ENCODE assay signal across 12 mouse cellular contexts in genomic region chr11:105557285-105557684, GRCm38 (mm10). TPM values are rescaled to one million over a fixed set of nuclear protein-coding genes. Genes with fewer than 3 reads are reported as not detected.
A peak's percentile ranks its signal among the peaks of the same experiment; 100 is the strongest.
DNase-seq lines count a peak whose midpoint lies in the region; ATAC-seq and TF ChIP-seq lines count a peak whose summit lies in the region.
"Had no signal": no experiment of that assay in that cellular context is flagged by ENCODE, and none has a peak within 500 bp of the region (broad histone marks: within the 10 kb centered on the region; RNA-seq: fewer than 3 reads in every experiment).

No protein-coding gene starts in this region.

- H3K4me1 ChIP-seq in neural tube, embryonic 12.5 days = peaks cover 6% of the 10 kb centered on the region
- H3K4me1 ChIP-seq in forebrain, embryonic 12.5 days = peaks cover 7% of the 10 kb centered on the region
- peaks cover 4% of the 10 kb centered on the region; the same call in 1 of the 2 replicates for H3K4me1 ChIP-seq in hindbrain, postnatal 0 days (ENCODE audit: insufficient read depth, low read length)
- H3K4me1 ChIP-seq in neural tube, embryonic 14.5 days (ENCODE audit: control insufficient read depth, insufficient read depth, low read length) = peaks cover 7% of the 10 kb centered on the region

- no peak overlapping the region for H3K4me2 ChIP-seq in neural tube, embryonic 12.5 days (replicated peaks)
- no peak overlapping the region for H3K4me2 ChIP-seq in forebrain, embryonic 12.5 days
- H3K4me2 ChIP-seq in hindbrain, postnatal 0 days (ENCODE audit: low read depth, low read length) = no peak overlapping the region
- H3K4me2 ChIP-seq in neural tube, embryonic 14.5 days (ENCODE audit: low read depth, low read length) = no peak overlapping the region

- 61% methylated on average over 8 of the region's 8 CpGs for WGBS in neural tube, embryonic 12.5 days
- 52% methylated on average over 8 of the region's 8 CpGs for WGBS in forebrain, embryonic 12.5 days
- 39% methylated on average over 8 of the region's 8 CpGs for WGBS in hindbrain, postnatal 0 days
- WGBS in neural tube, embryonic 14.5 days = 44% methylated on average over 8 of the region's 8 CpGs

- TF ChIP-seq CTCF in hindbrain, postnatal 0 days (IDR thresholded peaks at IDR 0.05; ENCODE audit: low read depth) = no peak

- H3K9me3 ChIP-seq in neural tube, embryonic 12.5 days = no peaks in the 10 kb centered on the region
- no peaks in the 10 kb centered on the region for H3K9me3 ChIP-seq in forebrain, embryonic 12.5 days
- H3K9me3 ChIP-seq in hindbrain, postnatal 0 days (ENCODE audit: low read length) = no peaks in the 10 kb centered on the region
- no peaks in the 10 kb centered on the region for H3K9me3 ChIP-seq in neural tube, embryonic 14.5 days (ENCODE audit: control insufficient read depth, low read length)

- H3K9ac ChIP-seq in neural tube, embryonic 12.5 days = no peak overlapping the region
- H3K9ac ChIP-seq in forebrain, embryonic 12.5 days = no peak overlapping the region
- no peak overlapping the region for H3K9ac ChIP-seq in hindbrain, postnatal 0 days (replicated peaks; ENCODE audit: low read length)
- H3K9ac ChIP-seq in neural tube, embryonic 14.5 days (replicated peaks; ENCODE audit: low read depth, low read length) = no peak overlapping the region
- H3K9ac ChIP-seq: liver, postnatal 0 days had no signal

- peak; percentile 65; the same call in 1 of the 2 replicates for ATAC-seq in neural tube, embryonic 12.5 days (ENCODE audit: low FRiP score, low read depth)
- peak; percentile 69; the same call in 1 of the 2 replicates for ATAC-seq in forebrain, embryonic 12.5 days (ENCODE audit: low FRiP score)
- 0 out of 2 replicates have a peak, but pooled peaks have one; percentile 43 for ATAC-seq in hindbrain, postnatal 0 days
- ATAC-seq in neural tube, embryonic 14.5 days (ENCODE audit: low read depth) = peak; percentile 71
- ATAC-seq: liver, postnatal 0 days; Patski had no signal

- H3K4me3 ChIP-seq in neural tube, embryonic 12.5 days = no peak overlapping the region
- no peak overlapping the region for H3K4me3 ChIP-seq in forebrain, embryonic 12.5 days (replicated peaks)
- H3K4me3 ChIP-seq in hindbrain, postnatal 0 days (ENCODE audit: low read length) = no peak overlapping the region
- no peak overlapping the region for H3K4me3 ChIP-seq in neural tube, embryonic 14.5 days (ENCODE audit: low read depth, low read length)

- no peak overlapping the region for H3K27ac ChIP-seq in neural tube, embryonic 12.5 days
- H3K27ac ChIP-seq in forebrain, embryonic 12.5 days = no peak overlapping the region
- 0 out of 2 replicates have a peak overlapping the region, but pooled peaks have one; percentile 27 for H3K27ac ChIP-seq in hindbrain, postnatal 0 days
- H3K27ac ChIP-seq in neural tube, embryonic 14.5 days (ENCODE audit: low read depth, low read length) = no peak overlapping the region

- DNase-seq in neural tube, embryonic 10.5 days (ENCODE audit: extremely low spot score, low spot score) = no peak
- DNase-seq in hindbrain, postnatal 0 days (ENCODE audit: low spot score) = peak; percentile 49
- DNase-seq in kidney, postnatal 4 days = no peak
- DNase-seq in frontal cortex, postnatal 10 days (ENCODE audit: low spot score in 2 of 2) = no peak
- DNase-seq: gastrocnemius, postnatal 25 days; kidney, postnatal 10 days; liver, postnatal 0 days; thymus, adult 18-20 months had no signal

- H3K36me3 ChIP-seq in neural tube, embryonic 12.5 days = no peaks in the 10 kb centered on the region
- H3K36me3 ChIP-seq in forebrain, embryonic 12.5 days (replicated peaks) = no peaks in the 10 kb centered on the region
- H3K36me3 ChIP-seq in hindbrain, postnatal 0 days (ENCODE audit: insufficient read depth, low read length) = no peaks in the 10 kb centered on the region
- no peaks in the 10 kb centered on the region for H3K36me3 ChIP-seq in neural tube, embryonic 14.5 days (ENCODE audit: control insufficient read depth, insufficient read depth, low read length)

- no peaks in the 10 kb centered on the region for H3K27me3 ChIP-seq in neural tube, embryonic 12.5 days (replicated peaks)
- H3K27me3 ChIP-seq in forebrain, embryonic 12.5 days = no peaks in the 10 kb centered on the region
- no peaks in the 10 kb centered on the region for H3K27me3 ChIP-seq in hindbrain, postnatal 0 days (ENCODE audit: insufficient read depth, low read length)
- no peaks in the 10 kb centered on the region for H3K27me3 ChIP-seq in neural tube, embryonic 14.5 days (ENCODE audit: control insufficient read depth, insufficient read depth, low read length)

RNA-seq across cellular contexts. Expression of gene Tanc2, which starts 32.5 kb away (rescaled TPM):
- polyA plus RNA-seq in neural tube, embryonic 12.5 days (2016; fragmentation: Nextera tagmentation; extraction: Ambion mirVana) = 31.2 and 33.1 TPM in 2 replicates
- 17.7 and 19.1 TPM in 2 replicates for polyA plus RNA-seq in forebrain, embryonic 12.5 days (2016; fragmentation: Nextera tagmentation; extraction: Ambion mirVana)
- total RNA-seq in hindbrain, postnatal 0 days (2014; rRNA removed) = 83.4 and 122 TPM in 2 replicates
- polyA plus RNA-seq in hindbrain, postnatal 0 days (2015; fragmentation: Nextera tagmentation; extraction: Ambion mirVana) = 25.0 and 26.8 TPM in 2 replicates
- 65.5 and 77.0 TPM in 2 replicates for polyA plus RNA-seq in neural tube, embryonic 14.5 days (2014; fragmentation: Nextera tagmentation; extraction: Ambion mirVana)
